Mouse (Mus musculus): ENCODE data around the gene Ndufa3.
"Not testable (repeated sequence)": the region's sequence is repeated elsewhere in the genome, so short reads cannot be mapped to it uniquely, and the experiment has no call there.

Gene Ndufa3

GRCm38 (mm10) chr7:3617242-3617995, at the start of gene Ndufa3:
Gene Ndufa3 (plus strand): TSS chr7:3617373.
- peak; percentile 69 to 74 for DNase-seq (ENCODE audit: low spot score in 2 of 2)

GRCm38 (mm10) chr7:3569725-3570124, 47.4 kb upstream of the Ndufa3 start:
- no peak for DNase-seq (ENCODE audit: low spot score in 2 of 2)

DNA sequence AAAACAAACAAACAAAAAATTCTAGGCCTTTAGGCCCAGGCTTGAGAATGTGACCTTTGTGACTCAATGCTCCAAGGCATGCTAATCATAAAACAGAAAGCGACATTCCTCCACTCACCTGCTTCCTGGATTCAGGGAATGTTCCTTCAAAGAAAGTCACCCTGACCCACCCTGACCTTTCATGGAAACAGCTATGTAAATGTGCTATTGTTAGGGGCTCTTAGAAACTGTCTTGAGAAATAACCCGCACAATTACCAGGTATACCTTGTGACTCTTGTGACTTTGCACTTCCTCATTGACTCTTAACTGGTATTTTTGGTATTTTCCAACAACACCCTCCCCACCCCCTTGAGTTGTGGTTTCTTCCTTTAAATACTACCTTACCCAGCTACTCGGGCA, 46.6 kb upstream of the Ndufa3 start:
- not testable (repeated sequence) for DNase-seq (ENCODE audit: low spot score in 2 of 2)

DNA sequence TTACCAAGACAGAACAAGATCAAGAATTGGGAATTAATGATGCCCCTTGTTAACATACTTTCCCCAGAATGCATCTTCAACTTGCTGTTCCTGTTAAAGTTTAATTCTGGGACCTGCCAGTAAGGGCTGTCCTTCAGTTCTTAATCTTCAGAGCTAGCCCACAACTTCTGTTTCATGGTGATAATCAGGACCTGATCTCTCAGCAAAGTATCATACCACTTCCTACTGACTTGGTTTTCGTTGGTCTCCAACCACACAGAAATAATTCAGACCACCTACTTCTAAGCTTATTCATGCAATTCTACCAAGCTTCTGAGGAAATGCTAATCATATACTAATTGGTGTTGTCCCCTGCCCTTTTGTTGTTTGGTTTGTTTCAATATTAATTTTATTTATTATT, 45.3 kb upstream of the Ndufa3 start:
- no peak for DNase-seq (ENCODE audit: low spot score in 2 of 2)

GRCm38 (mm10) chr7:3574216-3574615, 43.0 kb upstream of the Ndufa3 start:
- DNase-seq (ENCODE audit: low spot score in 2 of 2): peak in 1 of 2 experiments; percentile 28

- DNase-seq (ENCODE audit: low spot score in 2 of 2): no peak
These were observed 40.6 kb upstream of the Ndufa3 start for GRCm38 (mm10) chr7:3576354-3577124.

DNA sequence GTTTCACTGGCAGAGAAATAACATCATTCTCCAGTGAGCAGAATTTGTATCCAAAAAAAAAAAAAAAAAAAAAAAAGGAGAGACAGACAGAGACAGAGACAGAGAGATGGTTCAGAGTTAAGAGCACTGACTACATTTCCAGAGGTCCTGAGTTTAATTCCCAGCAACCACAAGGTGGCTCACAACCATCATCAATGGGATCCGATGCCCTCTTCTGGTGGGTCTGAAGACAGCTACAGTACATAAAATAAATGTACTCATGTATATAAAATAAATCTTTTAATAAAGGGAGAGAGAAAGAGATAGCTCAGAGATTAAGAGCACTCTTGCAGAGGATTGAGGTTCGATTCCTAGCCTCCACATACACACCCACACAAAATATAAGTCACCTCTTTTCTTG, 39.0 kb upstream of the Ndufa3 start:
- no peak for DNase-seq (ENCODE audit: low spot score in 2 of 2)

DNA sequence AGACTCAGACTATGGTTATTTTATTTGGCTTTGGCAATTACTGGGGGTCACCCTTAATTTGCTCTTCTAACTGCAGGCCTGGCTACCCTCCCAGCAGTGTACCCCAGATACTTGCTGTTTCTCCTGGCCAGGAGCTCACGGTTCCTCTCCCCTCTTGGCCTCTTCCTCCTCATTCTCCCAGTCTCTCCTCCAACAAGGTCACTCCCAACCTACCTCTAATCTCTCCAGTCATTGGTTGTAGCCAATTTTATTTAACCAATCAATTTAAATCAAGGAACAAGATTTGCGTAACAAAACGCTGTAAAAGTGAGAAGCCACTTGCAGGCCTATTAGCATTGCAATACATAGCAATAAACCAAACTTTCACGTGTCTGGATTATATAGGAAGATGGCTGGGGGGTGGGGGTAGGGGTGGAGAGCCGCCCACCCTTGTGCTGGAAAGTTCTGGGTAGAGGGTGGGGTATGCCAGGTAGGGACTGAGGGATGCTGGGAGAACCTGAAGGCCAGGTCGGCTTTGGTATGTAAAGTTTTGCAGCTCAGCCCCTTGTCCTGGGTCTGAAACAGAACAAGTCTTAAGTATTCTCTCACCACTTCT, 38.1 kb upstream of the Ndufa3 start:
- no peak for DNase-seq (ENCODE audit: low spot score in 2 of 2)

DNA sequence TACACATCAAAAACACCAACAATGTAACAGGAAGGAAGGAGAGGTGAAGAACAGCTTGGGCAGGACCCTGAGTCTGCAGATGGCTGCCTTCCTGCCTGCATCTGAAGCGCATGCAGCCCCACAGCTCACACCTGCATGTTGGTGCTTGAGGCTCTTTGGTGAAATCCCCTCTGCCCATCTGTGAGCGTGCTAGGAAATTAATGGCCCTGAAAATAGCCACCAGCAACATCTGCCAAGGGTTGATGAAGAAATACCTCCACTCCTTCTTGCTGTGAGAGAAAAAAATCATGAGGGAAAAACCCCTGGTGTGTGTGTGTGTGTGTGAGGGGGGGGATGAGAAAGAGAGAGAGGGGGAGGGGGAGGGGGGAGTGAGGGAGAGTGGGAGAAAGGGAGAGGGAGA, 37.1 kb upstream of the Ndufa3 start:
- no peak for DNase-seq (ENCODE audit: low spot score in 2 of 2)

DNA sequence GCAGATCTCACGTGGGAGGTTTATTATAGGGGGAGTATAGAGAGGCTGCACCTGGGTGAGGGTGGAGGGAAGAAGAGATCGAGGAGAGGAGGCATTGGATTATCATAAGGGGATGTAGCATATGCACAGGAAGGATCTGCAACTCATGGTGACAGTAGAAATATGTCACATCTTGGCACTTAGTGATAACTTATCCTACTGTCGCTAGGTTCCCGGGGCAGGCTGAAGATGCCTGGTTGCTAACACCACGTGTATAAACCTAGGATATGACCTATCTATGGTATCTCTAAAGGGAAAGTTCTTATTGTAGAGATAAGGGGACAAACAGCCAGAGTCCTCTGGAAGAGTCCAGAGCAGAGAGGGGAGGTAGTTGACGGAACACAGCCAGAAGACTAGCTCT, 31.4 kb upstream of the Ndufa3 start:
- DNase-seq (ENCODE audit: low spot score in 2 of 2): no peak

- DNase-seq (ENCODE audit: low spot score in 2 of 2): no peak
These were observed 30.9 kb upstream of the Ndufa3 start for GRCm38 (mm10) chr7:3586255-3586654.

DNA sequence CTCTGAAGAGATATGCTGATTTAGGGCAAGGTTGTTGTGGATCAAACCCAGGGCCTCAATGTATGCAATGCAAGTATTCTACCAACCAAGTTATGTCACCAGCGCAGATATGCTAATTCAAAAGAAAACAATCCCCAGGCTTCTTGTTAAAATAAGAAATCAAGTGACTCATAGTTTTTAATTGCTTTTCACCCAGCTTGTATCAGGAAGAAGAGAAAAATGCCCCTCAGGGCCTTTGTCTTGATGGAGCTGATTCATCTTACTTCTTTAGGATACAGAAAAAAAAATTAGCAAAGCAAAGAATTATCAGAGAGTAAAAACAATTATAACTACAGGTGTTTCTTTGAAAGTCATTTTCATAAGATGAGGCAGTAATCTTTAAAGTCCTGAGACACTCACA, 29.9 kb upstream of the Ndufa3 start:
- DNase-seq (ENCODE audit: low spot score in 2 of 2): no peak

DNA sequence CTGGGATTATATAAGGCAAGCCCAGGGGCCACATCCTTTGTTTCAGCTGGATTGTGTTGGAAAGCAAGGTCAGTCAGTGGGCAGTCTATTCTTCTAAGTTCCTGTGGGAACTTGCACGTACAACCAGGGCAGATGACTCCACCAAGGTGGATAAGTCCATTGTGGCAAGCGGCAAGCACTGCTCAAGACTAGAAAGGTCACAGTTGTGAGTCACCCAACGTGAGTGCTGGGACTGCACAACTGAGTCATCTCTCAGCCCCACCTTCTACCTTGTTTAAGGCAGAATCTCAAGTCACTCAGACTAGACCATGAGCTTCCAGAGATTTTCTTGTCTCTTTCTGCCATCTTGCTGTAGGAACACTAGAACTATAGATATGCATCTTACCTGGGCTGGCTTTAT, 26.6 kb upstream of the Ndufa3 start:
- no peak for DNase-seq (ENCODE audit: low spot score in 2 of 2)

DNA sequence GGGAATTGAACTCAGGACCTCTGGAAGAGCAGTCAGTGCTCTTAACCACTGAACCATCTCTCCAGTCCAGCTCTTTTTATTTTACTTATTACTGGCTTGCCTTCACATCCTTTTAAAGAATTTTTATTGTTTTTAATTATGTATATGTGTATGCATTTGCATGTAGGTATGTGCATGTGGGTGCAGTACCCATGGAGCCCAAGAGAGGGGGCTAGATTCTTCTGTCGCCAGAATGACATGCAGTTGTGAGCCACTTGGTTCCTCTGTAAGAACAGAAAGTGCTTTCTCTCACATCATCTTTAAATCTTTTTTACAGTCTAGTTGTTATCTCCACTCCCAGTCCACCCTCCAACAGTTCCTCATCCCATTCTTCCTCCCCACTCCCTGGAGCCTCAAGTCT, 25.6 kb upstream of the Ndufa3 start:
- no peak for DNase-seq (ENCODE audit: low spot score in 2 of 2)

- DNase-seq (ENCODE audit: low spot score in 2 of 2): no peak
These were observed 23.3 kb upstream of the Ndufa3 start for GRCm38 (mm10) chr7:3593855-3594254.

GRCm38 (mm10) chr7:3594686-3595085, 22.5 kb upstream of the Ndufa3 start:
- no peak for DNase-seq (ENCODE audit: low spot score in 2 of 2)

GRCm38 (mm10) chr7:3595146-3595545, 22.0 kb upstream of the Ndufa3 start:
- no peak for DNase-seq (ENCODE audit: low spot score in 2 of 2)

DNA sequence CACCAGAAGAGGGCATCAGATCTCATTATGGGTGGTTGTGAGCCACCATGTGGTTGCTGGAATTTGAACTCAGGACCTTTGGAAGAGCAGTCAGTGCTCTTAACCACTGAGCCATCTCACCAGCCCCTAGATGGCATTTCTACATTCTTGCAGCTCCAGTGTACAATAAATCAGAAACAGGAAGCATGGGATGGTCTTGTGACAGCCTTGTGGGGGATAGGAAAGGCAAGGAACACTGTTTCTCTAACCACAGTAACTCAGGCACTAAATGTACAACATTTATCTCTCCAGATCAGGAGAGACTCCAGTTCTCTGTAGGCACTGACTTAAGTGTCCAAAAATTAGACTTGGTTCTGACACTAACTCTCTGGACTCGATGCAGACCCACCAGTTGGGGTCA, 19.4 kb upstream of the Ndufa3 start:
- not testable (repeated sequence) for DNase-seq (ENCODE audit: low spot score in 2 of 2)

DNA sequence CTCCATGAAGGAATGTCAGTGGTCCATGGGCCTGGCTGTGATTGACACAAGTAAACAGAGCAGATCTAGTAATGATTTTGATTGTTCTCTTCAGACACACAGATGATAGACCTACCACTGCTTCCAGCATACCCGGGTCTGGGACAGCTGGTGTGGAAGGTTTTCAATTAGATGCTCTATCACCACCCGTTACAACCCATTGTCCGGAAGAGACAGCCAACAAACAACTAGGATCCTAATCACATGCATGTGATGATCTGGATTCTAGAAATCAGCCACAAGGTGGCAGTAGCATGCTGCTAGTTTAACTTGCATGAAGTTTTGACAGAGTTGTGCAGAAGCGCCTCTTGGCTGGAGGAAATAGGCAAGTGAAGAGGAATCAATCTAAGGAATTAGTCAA, 16.1 kb upstream of the Ndufa3 start:
- DNase-seq (ENCODE audit: low spot score in 2 of 2): peak; percentile 38 to 66

DNA sequence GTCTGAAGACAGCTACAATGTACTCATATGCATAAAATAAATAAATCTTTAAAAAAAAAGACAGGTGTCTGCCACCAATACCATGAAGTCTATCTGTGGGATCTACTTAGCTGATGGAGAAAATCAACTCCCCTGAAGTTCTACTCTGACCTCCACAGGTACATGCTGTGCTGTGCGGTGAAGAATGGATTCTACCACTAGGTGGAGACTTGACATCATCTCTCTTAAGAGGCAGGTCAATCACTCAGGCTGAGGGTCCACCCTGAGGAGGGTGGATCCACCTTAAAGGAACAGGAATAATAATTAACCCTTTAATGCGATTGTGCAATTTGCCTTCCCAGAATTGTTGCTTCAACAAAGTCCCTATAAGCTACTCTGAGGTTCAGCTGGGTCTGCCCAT, 10.4 kb upstream of the Ndufa3 start:
- no peak for DNase-seq (ENCODE audit: low spot score in 2 of 2)

- DNase-seq (ENCODE audit: low spot score in 2 of 2): no peak
These were observed 9.8 kb upstream of the Ndufa3 start for GRCm38 (mm10) chr7:3607391-3607790.

DNA sequence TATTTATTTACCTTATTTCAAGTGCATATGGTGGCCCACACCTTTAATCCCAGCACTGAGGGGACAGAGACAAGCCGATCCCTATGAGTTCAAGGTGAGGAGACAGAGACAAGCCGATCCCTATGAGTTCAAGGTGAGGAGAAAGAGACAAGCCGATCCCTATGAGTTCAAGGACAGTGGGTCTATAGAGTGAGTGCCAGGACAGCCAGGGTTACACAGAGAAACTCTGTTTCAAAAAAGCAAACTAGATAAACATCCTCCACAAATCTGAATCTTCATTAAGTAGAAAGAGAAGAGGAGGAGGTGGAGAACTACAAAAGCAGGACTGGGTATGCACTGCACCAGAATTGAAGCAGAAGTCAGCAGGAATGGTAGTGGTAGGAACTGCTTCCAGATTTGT, 8.5 kb upstream of the Ndufa3 start:
- DNase-seq (ENCODE audit: low spot score in 2 of 2): no peak

- DNase-seq (ENCODE audit: low spot score in 2 of 2): no peak
These were observed 8.1 kb upstream of the Ndufa3 start for GRCm38 (mm10) chr7:3609082-3609481.
